Mouse (Mus musculus) right cerebral cortex, postnatal 14 days (tissue): ENCODE results near the gene Gkap1.

Experiments used
- DNase-seq: peaks from one replicate; pipeline ENCODE4 v3.0.0; 2022

Gene Gkap1

DNA sequence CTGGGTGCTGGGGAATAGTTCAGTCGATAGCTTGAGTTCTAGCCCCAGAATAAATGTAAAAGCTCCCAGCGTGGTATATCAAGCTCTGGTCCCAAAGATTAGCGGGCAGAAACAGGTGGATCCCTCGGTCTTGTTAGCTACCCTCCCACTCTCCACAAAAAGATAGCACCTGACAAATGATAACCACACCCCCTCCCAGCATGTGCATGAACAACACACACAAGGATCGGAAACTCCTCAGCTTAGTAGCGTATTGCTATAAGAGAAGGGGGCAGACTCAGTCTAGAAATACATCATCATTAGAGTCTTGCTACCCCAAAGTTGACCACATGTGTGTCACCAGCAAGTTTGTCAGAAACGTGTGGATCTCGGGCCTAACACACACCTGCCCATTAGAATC is at the start of gene Gkap1:
Gene Gkap1, minus strand, starts transcription at position 101 of the 400 bp plus-strand sequence.
- no peak for DNase-seq

DNA sequence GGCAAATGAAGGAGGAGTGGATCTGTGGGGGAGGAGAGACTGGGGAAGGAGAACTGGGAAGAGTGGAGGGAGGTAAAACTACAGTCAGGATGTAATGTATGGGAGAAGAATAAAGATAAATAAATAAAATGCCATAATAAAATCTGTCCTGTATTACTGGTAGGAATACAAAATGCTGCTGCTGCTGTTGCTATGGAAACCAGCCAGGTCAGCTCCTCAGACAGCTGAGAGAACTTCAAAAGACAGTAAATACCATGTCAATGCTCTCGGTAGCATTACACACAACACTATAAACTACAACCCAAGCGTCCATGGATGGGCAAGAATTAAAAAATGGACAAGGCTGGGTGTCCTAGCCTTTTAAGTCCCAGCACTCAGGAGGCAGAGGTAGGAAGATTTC is 42.3 kb upstream of the Gkap1 start:
- DNase-seq, result no peak

DNA sequence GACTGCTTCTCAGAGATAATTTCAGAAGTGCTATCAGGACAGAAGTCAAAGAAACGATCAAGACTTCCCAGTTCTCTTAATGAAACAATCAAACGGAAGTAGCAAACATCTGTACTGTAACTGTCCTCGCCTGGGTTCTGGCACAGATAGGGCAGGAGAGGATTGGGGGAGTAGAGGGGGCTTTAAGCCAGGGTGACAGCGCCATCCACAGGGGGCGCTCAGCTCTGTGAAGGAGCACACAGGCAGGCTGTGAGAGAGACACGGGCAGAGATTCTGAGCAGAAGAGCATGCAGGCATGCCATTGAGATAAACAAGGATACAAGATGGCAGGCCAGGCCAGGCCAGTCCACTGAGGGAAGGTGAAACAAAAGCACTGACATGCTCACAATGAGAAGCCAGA is 39.5 kb upstream of the Gkap1 start:
- no peak for DNase-seq

DNA sequence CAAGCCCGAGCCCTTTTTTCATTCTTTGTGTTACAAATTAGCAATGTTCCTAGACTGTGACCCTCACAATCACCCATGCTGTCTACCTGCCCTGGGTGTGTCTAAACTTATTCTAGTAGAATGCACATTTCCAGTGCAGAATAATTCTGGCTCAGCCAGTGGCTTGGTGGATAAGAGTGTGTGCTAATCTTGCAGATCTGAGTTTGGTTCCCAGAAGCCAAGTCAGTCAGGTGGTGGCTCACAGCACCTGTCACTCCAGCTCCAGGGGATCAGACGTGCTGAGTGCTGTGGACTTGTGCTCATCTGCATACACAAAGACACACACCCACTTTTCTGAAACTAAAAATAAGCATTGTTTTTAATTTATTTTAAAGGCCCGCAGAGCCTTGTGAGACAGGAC is 38.3 kb upstream of the Gkap1 start:
- DNase-seq, result no peak

DNA sequence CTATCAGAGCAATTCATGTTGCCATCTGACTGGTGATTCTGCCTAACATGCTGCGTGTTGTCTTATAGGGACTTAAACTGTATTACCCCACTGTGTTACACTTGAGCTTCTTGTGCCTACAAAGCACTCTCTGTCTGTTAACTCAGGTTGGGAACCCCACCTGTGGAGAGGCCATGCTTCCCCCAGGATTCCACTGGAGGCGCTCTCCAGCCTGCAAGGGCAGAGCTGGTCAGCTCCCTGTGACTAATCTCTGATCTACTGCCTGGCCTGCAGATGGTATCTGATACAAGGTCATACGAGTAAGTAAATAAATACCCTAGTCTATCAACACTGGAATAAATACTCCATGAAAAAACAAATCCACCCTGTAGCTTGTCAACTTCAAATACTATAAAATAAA is 35.9 kb upstream of the Gkap1 start:
- DNase-seq, result no peak

DNA sequence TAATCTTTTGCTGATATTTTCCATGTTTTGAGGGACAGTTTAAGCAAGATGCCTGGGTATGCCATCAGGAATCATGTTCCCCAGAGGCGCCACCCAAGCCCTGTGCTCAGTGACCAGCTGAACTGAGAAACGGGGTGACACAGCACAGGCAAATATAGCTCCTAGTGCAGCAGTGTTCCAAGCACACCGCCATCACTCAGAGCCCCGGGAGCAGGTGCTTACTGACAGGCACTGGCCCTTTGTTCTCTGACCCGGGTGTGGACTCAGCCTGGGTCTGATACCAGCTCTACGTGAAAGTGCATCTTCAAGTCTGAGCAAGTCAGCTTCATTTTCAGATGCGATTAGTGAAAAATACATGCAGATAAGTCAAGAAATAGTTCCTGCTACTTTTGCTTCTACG is 34.0 kb upstream of the Gkap1 start:
- no peak for DNase-seq

DNA sequence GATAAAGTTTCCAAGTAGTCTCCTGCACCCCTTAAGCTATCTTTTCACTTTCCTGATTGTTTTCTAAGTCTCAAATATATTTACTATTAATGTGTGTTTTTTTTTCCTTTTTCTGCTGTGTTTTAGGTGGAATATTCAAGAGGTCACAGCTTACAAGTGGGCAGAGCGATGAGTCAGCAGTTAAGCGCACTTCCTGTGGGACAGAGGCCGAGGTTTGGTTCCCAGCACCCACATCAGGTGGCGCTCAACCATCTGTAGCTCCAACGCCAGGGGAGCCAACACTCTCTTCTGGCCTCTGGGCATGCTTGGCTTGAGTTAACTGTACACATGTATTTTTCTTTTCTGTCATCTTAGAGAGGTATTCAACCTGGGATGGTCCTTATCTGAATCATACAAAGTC is 32.0 kb upstream of the Gkap1 start:
- DNase-seq, result no peak

DNA sequence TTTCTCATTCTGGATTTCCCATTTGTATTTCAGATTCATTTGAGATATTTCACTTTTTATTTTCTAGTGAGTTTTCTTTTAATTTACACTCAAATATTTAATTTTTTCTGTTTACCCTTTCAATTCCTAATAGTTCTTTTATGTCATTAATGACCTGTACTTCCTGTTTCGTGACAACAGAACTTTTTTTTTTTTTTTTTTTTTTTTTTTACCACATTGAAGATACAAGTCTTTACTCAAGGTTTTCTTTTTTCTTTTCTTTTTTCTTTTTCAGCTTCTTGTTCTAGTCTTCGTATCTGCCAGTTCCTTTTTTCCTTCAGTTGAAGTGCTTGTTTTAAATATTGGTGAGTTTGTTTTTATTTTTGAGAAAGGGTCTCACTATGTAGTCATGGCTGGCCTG is 29.7 kb upstream of the Gkap1 start:
- DNase-seq, result no peak

DNA sequence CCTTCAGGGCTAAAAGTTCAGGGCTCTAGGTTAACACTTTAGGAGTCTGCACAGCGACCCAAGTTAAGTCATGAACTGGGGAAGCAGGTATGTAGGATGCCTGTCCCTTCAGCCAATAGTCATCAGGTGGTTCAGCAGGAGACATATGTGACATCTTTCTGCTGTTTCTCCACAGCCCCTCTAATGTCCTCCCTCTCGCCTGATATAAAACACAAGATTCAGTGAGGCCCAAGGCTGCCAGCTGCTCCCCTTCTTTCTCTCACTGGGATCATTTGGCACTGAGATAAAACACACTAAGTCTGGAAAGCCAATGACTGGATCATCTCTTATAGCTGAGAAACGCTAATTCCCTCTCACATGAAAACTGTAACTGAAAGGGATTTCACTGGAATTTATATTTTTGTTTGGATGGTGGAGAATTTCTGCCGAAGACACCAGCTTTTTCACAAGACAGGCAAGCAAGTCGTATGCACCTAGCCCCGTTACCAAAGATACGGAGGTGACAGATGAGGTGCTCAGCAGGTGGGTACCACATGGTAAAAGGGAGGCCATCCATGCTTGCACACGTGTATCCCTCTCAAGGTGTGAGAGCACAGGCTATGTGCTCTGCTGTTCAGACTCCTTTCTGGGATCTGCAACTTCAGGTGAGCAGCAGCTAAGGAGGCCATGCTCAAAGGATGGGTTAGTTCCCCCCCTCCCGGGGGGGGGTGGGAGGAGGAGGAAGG is 27.1 kb upstream of the Gkap1 start:
- DNase-seq, result no peak

DNA sequence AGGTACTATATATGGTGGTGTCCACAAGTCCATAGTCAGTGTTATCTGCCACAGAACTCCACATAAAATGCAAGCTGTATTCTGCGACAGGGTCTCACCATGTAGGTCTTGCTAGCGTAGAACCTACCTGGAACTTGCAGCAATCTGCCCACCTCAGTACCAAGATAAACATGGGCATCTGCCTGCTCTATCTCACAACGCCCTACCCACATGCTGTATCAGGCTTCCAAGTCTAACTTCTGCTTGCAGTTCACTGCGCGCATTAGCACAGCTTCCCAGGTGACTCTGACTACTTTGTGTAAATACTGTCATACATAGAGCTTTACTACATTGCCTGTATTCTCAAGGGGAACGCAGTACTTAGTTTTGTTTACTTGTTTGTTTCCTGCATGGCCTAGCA is 26.5 kb upstream of the Gkap1 start:
- no peak for DNase-seq

DNA sequence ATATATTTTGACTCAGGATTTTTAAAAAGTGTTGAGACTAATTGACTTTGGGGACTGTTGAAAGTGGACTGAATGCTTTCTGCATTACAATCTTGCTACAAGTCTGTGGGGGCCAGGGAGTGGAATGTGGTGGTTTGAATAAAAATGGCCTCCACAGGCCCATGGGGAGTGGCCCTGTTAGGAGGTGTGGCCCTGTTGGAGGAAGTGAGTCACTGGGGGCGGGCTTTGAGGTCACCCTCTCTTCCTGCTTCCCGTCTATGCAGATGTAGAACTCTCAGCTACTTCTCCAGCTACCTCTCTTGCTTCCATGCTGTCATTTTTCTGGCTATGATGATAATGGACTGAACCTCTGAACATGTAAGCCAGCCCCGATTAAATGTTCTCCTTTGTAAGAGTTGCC is 23.3 kb upstream of the Gkap1 start:
- no peak for DNase-seq

DNA sequence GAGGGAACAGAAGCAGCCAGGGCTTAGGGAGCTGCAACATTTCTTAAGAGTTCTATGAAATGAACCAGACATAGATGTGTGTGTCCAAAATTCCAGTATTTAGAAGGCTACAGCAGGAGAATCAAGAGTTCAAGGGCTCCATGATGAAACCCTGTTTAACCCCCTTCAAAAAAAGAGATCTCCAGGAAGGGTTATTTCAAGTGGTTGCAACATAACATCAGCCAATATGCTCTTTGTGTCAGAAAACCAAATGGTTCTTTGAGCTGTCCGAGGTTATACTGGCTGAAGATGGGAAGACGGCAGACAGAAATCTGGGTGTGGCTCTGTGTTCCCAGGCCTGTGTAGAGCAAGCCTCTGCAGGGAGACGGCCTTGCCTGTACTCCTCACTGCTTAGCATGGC is 20.1 kb upstream of the Gkap1 start:
- DNase-seq, result no peak

DNA sequence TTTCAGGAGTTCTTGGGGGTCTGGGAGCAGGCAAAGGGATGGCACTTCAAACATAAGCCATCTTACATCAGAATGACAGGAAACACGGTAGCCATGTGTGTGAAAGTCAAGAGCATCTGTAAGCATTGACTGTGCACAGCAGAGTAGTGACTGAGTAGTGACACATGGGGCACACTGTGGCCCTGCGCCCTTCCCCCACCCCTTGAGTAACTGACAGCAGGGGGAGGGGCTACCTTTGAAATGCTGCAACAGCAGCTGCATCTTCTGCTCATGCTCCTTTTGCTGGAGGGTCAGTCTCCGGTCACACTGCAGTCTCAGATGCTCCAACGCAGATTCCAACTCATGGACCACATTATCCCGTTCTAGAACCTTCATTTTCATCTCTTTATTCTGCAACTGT is 17.3 kb upstream of the Gkap1 start:
- no peak for DNase-seq

DNA sequence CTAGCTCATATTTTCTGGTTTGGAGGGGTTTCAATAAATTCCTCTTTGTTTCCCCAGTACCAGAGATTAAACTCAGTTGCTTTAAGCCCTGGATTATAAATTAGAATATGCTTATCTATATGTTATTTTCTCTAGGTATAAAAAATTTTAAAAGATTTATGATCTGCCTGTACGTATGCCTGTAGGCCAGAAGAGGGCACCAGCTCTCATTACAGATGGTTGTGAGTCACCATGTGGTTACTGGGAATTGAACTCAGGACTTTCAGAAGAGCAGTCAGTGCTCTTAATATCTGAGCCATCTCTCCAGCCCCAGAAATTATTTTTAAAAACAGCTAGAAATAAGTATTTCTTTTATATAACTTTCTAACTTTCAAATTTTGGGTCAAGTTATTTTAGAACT is 13.8 kb upstream of the Gkap1 start:
- DNase-seq, result no peak

DNA sequence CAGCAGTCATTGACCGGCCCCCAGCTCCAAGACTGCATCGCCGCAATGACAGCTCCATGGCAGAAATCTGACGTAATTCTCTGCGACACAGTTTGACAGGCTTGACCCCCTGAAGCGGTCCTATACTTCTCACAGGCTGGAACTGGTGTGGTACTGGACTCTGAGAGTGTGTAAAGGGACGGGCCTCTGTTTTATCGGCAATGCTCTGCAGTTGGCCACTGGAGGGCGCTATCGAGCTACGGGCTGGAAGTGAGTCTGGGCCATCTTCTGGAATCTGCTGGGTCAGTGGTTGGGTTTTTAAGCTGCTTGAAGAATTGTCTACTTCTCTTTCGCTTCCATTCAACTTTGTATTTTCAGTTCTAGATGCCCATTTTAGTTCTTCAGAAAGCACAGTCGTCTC is 12.3 kb upstream of the Gkap1 start:
- DNase-seq, result peak; percentile 87

DNA sequence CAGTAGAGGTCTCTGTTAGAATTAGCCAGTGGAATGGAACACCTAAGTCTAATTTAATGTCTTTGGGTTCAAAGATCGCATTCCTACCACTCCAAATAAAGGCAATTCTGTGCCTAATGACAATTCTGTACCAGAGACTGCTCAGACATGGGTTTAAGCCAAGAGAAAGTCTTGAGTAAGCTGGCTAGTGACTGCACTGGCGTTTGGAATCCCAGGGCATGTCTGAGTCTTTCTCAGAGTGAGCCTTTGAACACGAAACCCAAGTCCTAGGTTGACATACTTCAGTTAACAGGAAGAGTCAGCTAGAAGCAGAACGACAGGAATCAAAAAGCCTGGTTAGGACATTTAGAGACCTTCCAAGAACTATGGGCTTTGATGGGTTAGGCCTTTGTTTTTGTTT is 8.0 kb upstream of the Gkap1 start:
- DNase-seq, result no peak

DNA sequence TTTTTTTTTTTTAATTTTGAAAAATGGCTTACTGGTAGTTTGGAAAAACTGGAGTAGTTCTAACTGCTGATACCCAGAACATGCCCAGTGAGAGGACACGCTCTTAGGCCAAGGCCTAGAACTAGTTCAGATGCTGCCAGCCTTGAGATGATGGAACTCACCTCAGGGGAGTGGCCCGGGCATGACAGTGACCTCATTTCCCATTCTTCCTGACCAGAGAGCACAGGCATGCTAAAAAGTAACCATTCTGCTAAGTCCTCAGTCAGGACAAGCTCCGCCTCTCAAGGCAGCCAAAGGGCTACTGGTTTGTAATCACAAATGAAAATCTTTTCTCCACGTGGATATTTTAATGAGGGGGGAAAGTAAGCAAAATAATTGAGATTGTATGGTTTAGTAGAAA is 6.4 kb upstream of the Gkap1 start:
- DNase-seq, result no peak

DNA sequence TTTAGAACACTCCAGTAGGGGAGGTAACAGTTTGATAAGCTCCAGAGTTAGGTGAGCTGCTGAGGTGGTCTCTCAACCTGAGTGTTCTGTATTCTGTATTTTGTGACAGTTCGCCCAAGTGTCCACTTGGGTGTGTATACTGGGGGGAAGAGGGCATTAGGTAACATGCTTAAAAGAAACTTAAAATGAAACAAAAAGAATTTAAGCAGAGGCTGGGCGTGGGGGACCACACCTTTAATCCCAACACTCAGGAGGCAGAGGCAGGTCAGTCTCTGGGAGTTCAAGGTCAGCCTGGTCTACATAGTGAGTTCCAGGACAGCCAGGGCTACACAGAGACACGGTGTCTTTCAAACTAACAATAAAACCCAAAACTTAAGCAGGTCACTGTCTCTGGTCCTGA is 5.0 kb upstream of the Gkap1 start:
- no peak for DNase-seq

DNA sequence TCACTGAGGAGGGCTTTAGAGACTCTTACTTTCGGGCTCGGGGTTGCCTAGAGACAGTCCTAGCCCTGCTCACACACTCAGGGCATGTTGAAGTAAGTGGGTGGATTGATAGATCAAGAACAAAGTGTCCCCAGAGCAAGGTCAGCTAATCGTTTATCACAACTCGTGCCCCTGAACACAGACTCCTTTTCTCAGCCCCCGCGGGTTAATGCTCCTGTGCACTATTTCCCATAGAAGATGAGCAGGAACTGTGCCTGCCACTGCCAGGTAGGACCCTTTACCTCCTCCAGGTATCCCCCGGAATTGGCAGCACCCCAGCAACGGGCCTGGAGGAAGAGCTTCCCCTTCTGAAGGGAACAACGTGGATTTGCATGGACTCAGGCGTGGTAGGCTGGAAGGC is 757 bp upstream of the Gkap1 start:
- DNase-seq, result no peak

DNA sequence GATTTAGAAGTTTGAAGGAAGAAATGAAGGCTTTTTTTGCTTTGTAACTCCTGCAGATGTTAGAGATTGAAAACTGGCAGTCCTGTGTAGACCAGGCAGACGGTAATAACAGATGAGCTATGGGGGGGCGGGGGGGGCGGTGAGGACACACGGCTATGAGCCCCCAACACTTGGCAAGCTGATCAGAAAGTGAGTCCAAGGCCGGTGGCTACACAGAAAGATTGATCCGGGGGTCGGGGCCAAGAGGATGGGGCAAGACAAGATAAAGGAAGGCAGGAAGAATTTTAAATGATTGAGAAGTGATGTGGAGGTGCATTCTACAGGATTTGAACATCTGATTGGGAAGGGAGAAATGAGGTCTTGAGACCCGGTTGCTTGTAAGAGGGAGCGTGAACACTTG is 423 bp downstream of the Gkap1 start:
- DNase-seq, result no peak

DNA sequence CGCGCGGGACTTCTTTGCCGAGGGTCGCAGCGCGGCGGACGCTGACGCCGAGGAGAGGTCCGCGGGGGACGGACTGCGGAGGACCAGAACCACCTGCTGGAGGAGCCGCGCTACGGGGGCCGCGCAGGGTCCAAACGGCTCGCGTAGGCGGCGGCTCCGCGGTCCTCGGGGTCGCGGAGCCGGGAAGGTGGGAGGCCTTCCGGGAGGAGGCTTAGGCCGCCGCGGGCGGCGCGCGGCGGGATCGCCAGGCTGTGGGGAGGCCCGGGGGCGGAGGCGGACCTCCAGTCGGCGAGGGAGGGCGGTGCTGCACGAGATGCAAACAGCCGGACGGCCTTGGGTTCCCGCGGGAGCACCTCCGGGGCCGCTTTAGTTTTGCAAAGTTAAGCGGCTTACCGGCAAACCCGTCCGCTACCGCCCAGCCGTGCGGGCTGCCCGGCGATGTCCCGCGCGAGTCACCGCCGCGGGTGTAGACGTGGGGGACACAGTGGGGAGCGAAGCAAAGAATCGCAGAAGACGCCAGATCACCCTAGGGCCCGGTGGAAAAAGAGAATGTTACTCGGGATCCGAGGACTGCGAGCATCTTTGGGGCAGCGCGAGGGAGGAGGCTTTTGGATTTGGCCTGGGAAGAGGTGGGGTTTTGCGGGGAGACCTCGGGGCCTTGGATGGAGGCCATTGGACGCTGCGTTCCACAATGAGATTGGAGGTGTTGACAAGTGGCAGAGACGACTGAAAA is 1.1 kb downstream of the Gkap1 start:
- peak; percentile 52 for DNase-seq

DNA sequence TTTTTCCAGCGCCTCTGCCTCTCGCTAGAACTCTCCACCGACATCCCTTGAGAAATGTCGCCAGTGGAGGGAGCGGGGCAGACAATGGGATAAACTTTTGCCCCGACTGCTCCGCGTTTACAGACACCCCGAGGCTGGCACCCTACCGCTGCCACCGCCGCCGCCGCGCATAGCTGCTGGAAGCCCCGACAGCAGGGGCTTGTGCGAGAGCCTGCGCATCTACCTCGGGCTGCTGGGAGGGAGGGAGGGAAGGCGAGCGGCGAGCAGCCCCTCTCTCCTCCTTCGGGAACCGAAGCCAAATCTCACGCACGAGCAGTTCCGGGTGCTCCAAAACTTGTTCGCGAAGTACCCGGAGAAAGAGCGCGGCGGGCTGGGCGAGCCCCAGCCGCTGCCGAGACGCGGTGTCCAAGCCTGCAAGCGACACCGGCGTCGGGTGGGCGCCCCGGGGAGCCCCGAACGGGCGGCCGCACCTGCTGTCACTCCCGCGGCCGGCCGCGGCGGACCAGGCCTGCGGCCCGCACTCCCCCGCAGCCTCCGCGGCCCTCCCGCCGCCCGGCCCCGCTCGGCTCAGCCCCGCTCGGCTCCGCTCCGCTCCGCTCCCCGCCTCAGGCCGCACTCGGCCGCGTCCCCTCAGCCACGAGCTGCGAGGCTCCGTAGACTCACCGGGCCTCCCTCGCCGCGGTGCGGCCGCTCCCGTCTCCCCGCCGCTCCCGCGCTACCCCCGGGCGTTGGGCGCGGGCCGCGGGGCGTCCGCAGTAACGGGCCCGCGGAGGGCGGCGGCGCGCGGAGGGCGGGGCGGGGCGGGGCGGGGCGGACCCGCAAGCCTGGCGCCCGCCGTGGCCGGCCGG is 1.9 kb downstream of the Gkap1 start:
- DNase-seq, result peak; percentile 32

DNA sequence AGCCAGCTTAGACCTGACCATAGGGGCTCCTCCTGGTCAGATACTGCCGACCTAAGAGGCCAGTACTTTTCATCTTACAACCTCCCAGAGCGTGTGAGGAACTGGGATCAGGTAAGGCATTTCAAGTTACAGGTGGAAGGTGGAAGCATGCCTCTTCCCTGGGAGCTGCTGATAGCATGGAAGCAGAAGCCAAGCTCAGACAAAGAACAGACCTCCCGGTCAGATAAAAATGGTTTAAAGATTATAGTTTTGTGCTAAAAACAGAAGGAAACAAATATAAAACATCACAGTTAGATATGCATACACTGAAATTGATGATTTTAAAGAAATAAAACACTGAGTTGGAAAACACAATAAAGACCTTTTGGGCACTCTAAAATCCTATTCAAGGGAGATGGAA is 8.6 kb downstream of the Gkap1 start:
- DNase-seq, result no peak

DNA sequence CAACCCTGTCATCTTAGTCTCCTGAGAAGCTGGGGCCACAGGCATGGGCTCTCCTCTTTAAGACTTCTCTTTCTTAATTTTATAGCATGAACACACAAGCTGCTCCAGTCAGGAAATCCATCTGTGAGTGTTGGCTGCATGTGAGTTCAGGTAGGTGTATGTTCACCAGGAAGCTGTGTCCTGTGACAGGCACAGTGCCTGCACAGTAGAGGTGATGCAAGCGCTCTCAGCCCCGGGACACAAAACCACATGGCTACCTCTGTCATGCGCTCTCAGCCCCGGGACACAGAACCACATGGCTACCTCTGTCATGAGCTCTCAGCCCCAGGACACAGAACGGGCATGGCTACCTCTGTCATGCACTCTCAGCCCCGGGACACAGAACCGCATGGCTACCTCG is 12.0 kb downstream of the Gkap1 start:
- no peak for DNase-seq
